Mouse (Mus musculus): ENCODE results near the gene Svop.
A peak's percentile ranks its signal among the peaks of the same experiment; 100 is the strongest.

Svop gene

GRCm38 (mm10) chr5:114102807-114103206 is 11.4 kb upstream of the Svop start:
- DNase-seq (ENCODE audit: low spot score), result no peak

- DNase-seq (ENCODE audit: low spot score), result no peak
Observed at GRCm38 (mm10) chr5:114101873-114102272, 10.5 kb upstream of the Svop start.

- no peak for DNase-seq (ENCODE audit: low spot score)
Observed at GRCm38 (mm10) chr5:114100390-114101099, 9.2 kb upstream of the Svop start.

DNA sequence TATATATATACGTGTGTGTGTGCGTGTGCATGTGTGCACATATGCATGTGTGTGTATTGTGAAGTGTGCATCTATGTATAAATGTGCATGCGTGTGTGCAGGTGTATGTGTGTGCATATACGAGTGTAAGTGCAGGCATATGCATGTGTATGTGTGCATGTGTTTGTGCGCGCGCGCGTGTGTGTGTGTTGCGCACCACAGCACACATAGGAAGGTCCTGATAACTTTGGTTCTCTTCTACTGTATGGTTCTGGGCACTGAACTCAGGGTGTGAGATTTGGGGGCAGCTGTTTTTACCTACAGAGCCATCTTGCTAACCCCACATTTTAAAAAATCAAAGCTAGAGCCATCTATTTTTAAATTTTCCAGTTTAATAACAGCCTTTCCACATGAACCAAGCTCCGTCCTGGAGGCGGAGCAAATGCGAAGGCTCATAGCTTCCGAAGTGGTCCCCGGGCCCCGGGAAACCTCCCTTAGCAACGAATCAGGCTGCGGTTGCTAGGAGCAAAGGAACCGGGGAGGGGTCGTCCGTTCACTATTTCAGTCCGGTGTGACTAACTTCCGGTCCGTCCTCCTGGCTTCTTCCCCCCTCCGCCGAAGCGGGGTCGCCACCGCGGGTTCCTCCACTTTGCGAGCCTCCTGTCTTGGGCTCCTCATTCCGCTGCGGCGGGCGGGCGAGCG is 8.5 kb upstream of the Svop start:
- DNase-seq (ENCODE audit: low spot score), result peak; percentile 76

DNA sequence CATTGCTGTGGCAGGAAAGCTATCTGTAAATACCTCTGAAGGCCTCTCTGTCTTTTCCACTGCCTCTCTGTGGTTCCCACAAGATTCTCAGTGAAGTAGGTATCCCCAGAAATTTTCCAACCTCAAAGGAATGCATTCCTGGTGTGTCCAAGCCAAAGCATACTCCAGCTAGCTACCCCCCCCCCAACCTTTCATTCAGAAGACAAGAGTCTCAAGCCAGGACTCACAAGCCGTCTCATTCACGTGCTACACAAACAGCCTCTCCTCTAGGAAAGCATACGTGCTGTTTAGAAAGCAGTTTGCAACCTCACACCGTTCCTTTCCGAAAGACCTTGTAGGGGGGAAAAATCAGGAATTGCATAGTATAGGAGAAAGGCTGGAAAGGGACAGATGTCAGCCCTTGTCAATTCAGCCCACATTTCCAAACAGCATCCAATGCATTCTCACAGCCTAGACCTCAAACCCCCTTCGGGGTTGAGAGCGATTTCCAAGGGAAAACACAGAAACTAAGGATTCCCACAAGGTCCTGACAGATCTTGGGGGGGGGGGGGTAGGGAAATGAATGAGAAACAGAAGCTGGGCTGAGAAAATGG is 853 bp downstream of the Svop start:
- DNase-seq (ENCODE audit: low spot score), result no peak

- no peak for DNase-seq (ENCODE audit: low spot score)
Observed at GRCm38 (mm10) chr5:114087875-114088480, 3.4 kb downstream of the Svop start.

DNA sequence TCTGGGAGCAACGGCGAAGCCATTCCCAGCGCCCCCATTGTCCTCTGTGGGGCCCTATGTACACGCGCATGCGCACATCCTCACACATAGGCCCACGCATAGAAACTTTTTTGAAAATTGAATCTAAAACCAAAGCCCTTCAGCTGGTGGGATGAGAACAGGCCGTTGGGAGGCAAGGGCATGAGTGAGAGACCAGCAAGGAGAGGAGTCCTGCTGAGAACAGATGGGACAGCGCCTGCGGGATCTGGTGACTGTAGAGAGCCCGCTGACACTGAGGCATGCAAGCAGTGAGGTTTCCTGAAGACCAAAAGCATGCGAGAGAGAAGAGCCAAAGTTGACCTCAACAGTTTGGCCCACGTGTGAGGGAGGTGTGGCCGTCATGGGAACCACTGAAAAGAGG is 5.9 kb downstream of the Svop start:
- DNase-seq (ENCODE audit: low spot score), result no peak

GRCm38 (mm10) chr5:114077009-114077408 is 14.4 kb downstream of the Svop start:
- DNase-seq (ENCODE audit: low spot score), result no peak

DNA sequence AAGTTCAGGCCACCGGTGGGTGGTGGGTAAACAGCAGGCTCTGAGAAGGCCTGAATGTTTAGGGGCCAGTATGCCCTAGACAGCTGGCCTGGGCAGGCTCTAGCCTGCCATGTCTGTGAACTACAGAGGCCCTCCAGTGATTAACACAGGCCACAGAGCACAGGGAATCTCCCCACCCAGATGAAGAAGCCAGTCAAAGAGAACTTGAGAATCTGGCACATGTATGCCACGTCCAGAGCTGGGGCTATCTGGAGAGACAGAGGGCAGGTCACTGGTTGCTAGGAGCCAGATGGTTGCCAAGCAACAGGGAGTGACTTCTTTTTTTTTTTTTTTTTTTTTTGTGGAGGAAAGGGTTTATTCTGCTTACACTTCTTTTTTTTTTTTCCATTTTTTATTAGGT is 19.1 kb downstream of the Svop start:
- no peak for DNase-seq (ENCODE audit: low spot score)

GRCm38 (mm10) chr5:114070858-114071257 is 20.5 kb downstream of the Svop start:
- no peak for DNase-seq (ENCODE audit: low spot score)

DNA sequence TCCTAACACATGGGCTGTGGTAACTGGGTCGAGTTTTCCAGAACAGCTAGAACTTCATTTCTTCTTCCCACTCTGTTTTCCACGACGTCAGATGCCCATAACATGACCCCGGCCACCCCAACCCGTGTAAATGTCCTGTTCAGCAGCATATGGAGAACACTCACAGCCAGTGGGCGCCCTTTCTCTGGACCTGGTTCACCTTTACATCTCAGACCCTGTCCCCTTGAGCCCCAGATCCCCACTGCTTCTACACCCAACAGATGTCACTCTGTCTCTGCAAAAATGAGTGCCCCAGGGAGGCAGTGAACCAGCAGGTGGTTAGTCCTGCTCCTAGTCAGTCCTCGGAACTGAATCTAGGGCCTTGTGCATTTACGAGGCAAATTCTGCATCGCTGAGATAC is 23.4 kb downstream of the Svop start:
- no peak for DNase-seq (ENCODE audit: low spot score)

DNA sequence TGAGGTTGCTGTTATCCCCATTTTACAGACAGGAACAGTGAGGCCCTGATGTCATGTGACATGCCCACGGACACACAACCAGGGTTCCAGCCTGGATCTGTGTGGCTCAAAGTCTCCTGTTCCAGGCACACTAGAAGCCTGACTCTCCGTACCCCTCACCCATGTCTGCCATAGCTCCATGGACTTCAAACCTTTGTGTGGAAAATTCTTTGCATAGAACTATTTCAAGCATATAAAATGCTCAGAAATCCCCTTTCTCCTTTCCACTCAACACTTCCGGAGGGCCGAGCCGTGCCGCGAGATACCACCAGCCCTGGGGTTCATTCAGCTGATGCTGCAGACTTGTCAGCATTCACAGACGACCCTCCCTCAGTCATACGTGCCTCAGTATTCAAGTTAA is 23.8 kb downstream of the Svop start:
- no peak for DNase-seq (ENCODE audit: low spot score)

DNA sequence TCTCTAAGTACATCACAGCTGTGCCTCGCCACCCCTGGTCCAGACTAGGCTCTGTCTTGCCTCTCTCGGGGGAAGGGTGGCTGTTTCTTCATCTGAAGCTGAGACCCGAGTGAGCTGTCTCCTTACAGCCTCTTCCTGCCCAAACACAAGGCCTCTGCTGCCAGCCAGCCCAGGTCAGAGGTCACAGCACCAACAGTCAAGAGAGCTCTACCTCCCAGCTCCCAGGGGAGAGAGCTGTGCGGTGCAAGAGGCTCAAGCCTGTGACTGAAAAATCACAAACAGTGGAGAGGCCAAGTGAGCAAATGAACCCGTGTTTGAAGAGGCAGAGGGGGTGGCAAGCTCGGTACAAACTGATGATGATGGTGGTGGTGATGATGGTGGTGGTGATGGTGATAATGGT is 24.8 kb downstream of the Svop start:
- no peak for DNase-seq (ENCODE audit: low spot score)

DNA sequence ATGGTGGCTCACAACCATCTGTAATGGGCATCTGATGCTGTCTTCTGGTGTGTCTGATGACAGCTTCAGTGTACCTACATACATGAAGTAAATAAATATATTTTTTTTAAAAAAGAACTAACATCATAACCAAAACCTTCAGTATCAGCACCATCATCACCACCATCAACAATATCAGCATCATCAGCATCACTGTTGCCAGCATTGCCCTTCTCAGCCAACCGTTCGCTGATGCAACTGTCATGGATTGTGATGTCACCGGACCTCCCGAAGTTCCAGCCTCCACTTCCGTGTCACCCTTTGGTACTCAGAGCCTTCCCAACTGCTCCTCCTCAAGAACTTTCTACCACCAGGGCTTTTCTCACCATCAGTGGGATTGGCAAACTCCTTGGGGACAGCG is 26.2 kb downstream of the Svop start, which contains the start of gene Usp30:
Gene Usp30, plus strand, starts transcription at position 301 of the 400 bp plus-strand sequence.
- no peak for DNase-seq (ENCODE audit: low spot score)

GRCm38 (mm10) chr5:114063958-114064357 is 27.4 kb downstream of the Svop start:
- no peak for DNase-seq (ENCODE audit: low spot score)

GRCm38 (mm10) chr5:114061675-114062074 is 29.7 kb downstream of the Svop start:
- DNase-seq (ENCODE audit: low spot score), result no peak

DNA sequence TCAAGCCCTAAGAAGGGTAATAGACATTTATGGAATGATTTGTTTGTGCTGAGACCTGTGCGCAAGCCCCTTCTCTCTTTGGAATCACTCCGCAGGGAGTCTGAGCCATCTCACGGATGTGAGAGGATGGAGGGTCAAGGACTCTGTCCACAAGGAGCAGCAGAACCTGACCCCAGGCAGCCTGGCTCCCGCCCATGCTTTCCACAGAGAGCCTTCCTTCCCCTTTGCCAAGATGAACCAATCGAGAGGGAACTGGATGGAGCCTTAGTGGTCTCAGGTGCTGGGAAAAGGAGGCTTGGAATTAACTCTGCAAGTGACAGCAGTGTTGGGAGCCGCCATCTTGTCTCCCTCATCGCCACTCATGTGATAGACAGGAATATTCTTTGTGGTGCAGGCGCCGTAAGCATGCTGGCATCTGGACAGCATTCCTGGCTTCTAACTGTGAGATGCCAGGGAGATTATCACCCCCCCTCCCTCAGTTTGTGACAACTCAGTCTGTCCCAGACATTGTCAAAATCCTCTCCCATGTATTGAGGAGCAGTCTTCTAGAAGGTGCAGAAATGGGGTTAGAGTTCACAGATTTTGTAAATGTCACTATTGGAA is 34.1 kb downstream of the Svop start:
- no peak for DNase-seq (ENCODE audit: low spot score)

DNA sequence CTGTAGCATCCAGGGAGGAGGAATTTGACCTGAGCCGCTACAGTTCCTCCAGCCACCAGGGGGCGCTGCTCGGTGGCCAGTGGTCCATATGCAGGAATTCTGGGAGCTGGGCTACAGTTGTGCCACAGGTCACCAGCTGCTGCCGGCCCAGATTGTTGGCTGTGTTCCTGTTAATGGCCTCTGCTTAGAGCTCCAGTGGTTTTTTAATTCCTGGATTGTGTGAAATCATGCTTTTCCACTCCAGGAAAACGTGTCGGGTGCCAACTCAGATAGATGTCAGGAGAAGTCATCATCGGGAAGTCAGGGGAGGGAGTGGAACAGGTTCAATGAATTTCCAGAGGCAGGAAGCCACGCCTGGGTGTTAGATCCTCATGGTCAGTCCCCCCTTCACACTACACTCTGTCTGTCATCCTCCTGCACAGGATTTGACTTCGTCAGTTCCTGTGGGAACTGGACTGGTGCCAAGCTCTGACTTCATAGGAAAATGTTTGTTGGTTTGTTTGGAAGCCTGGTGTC is 39.1 kb downstream of the Svop start:
- no peak for DNase-seq (ENCODE audit: low spot score)

DNA sequence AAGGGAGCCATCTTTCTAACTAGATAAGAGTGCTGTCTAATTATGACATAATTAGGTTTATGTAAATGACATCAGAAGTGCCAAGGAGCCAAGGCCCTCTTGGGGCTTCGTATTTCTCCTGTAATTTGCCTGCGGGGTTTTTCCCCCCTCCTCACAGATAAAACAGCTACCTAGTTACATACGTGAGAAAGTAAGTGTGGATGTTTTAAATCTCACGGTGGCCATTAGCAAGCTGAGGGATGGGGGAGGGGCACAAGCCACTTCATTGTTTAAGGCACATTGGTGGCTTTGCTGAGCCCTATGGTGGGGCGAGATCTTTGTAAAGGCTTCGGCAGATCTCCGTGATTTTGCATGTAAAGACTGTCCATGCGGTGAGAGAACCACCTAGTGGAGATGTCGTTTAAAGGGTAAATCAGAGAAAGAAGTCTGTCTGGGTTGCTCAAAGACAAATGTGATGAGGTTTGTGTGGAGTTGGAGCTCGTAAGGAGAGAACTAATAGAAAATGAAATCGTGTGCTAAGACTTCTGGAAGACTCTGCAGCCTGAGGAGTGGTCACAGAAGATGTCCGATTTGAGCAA is 42.5 kb downstream of the Svop start:
- no peak for DNase-seq (ENCODE audit: low spot score)

DNA sequence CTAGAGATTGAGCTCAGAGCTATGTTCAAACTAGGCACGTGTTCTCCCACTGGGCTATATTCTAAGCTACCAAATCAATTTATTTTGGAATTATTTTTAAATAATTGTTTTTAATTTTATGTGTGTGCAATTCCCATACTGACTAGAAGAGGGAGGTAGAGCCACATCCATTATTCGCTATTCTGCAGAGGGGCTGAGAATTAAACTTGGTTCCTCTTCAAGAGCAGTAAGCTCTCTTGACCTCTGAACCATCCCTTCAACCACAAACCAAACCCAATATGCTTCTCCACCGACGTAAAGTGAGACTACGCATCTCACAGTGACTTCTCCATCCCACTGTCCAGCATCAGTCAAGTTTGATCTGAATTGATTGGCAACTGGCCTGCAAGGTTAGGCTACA is 44.2 kb downstream of the Svop start:
- DNase-seq (ENCODE audit: low spot score), result no peak

DNA sequence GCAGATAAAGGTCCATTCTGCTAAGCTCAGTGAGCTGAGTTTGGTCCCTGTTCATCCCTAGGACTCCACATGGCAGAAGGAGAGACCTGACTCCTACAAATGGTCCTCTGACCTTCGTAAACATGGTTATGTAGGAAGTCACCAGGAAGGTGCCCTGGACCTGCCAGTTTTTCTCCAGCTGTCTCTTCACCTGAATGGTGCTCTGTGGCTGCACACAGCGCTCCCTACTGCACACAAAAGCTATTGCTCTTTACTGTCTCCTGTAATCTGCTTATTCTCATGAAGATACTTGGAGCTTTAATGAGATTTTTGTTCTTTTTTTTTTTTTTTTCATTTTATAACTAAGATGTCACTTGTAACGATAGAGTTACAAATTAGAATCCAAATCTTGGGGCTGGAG is 44.8 kb downstream of the Svop start:
- DNase-seq (ENCODE audit: low spot score), result no peak

DNA sequence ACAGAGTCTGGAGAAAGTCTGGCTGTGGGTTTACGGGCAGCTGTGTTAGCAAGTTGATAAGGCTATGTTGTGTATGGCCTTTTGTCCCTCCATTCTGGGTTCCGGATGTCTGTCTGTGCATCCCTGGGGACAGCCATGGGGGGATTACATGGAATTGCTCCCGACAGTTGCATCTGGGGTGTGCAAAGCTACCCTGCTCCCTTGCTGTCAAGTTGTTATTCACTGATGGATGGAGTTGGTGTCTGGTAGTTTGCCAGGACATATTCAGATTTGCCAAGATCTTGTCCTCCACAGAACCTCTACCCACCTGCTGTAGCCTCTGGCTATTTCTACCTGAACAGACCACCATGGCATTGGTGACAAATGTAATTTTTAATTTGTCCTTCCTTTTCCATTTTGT is 45.2 kb downstream of the Svop start:
- no peak for DNase-seq (ENCODE audit: low spot score)
